Mouse (Mus musculus): ENCODE measurements at regions not wholly inside any gene's neighbourhood (a gene's known extent, or its start where the extent isn't known, plus 50 kb on each side); places are given as distances from the start of the nearest gene placed in this dataset.

- CTCF ChIA-PET: no interaction called here
These were observed 391.3 kb downstream of the Mtx2 start for GRCm38 (mm10) chr2:75216931-75217330.

DNA sequence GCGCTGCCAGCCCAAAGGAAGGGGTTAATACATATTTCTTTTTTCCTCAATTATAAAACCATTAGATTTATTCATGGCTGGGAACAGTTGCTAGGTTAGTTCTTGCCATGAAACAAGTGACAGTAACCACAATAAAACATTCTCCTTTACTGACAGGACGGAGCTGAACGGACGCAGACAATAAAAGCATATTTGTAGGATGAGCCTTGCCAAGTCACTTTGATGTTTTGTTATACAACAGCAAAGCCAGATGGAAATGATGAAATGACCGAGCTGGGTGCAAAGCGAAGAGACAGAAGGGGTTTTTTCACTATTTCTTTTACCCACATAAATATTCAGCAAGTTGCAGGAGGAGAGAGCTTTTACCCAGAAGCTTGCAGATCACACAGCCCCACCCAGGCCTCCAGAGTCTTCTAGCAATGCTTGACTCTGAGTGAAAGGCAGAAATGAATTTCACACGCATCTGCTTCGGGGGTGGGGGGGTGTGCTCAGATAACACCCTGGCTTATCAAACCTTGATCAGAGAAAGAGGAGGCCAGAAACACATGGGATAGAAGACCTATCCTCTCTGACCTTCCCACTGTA is 395.3 kb downstream of the Mtx2 start:
- CTCF ChIA-PET: no interaction called here

- CTCF ChIA-PET: no interaction called here
These were observed 398.8 kb downstream of the Mtx2 start for GRCm38 (mm10) chr2:75224443-75224842.

GRCm38 (mm10) chr2:75240976-75241375 is 415.4 kb downstream of the Mtx2 start:
- CTCF ChIA-PET: no interaction called here

GRCm38 (mm10) chr2:75244311-75245033 is 414.6 kb upstream of the Hnrnpa3 start:
- CTCF ChIA-PET: no interaction called here

GRCm38 (mm10) chr2:75245256-75245655 is 413.8 kb upstream of the Hnrnpa3 start:
- CTCF ChIA-PET: no interaction called here

- CTCF ChIA-PET: no interaction called here
These were observed 413.4 kb upstream of the Hnrnpa3 start for GRCm38 (mm10) chr2:75245662-75246061.

DNA sequence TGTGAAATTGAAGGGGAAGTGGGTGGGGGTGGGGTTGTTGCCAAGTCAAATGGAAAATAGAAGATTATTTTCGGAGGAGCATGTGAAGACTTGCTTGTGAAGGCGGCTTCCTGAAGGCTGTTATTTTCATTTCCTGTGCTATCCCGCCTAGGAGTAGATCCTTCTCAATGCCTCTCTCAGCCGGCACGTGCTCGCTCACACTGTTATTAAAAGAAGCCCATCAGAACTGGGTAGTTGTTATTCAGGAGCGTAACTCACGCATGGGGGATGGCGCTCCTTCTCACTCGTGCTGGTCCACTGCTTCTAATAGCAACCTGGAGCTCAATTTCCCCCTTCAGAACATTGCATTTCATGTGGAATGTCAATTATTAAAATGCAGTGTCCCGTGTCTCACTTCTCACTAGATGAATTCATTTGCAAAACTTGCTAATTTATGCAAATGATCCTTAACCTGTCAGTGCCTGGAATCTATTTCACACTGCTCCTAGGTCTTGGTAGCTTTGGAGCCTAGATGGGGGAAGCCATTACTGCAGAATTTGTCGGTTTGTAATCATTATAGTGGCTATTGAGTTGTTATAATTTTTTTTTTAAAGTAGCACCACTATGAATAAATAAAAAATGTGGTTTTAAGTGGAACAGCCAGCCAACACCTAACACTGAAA is 412.8 kb upstream of the Hnrnpa3 start:
- CTCF ChIA-PET: no interaction called here

GRCm38 (mm10) chr2:75248251-75248650 is 410.8 kb upstream of the Hnrnpa3 start:
- CTCF ChIA-PET: no interaction called here

DNA sequence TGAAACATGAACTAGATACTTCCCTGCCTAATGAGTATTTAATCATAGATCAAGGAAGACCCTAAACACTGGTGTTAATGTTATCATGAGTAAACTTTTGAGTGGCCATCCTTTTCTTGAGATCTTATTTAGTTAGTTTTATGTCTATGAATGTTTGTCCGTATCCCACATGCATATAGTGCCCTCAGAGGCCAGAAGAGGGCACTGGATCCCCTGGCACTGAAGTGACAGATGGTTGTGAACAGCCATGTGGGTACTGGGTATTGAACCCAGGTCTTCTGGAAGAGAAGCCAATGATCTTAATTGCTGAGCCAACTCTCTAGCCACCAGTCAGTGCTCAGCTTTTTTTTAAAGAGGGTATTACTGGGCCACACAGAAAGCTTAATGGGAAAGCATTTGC is 408.6 kb upstream of the Hnrnpa3 start:
- CTCF ChIA-PET: no interaction called here

DNA sequence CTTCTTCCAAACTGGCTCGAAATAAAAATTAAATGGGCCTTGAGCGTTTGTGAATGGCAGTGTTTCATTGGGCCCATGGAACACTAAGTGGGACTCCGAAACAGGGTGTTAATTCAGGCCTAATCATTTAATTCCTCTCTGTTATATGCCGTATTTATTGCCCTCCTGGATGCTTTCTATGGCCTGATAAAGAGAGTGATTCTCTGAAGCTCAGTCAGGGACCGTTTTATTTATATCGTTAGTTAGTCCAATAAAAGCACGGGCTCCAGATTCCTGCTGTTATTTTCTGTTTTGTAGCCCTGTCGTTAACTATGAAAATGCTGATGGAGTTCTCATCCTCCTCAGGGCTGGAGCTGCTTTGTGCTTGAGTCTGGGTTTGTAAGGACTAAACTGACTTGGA is 406.2 kb upstream of the Hnrnpa3 start:
- CTCF ChIA-PET: no interaction called here

DNA sequence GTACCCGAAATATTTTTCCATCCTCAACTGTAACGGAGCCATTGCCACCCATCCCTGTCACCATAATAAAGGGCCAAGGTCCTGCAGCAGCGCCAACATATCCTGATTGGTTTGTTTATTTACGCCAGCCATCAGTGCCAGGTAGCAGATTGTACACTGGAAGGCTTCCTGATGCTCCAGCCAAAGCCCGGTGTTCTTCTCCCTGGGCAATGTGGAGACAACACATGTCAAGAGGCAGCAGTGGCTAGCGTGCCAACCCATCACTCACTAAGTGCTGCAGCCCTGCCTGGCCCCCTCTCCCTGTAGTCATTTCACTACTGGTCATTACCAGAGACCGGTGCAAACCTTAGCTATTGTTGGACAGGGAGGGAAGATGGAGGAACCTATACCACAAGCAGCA is 393.8 kb upstream of the Hnrnpa3 start:
- CTCF ChIA-PET: no interaction called here

DNA sequence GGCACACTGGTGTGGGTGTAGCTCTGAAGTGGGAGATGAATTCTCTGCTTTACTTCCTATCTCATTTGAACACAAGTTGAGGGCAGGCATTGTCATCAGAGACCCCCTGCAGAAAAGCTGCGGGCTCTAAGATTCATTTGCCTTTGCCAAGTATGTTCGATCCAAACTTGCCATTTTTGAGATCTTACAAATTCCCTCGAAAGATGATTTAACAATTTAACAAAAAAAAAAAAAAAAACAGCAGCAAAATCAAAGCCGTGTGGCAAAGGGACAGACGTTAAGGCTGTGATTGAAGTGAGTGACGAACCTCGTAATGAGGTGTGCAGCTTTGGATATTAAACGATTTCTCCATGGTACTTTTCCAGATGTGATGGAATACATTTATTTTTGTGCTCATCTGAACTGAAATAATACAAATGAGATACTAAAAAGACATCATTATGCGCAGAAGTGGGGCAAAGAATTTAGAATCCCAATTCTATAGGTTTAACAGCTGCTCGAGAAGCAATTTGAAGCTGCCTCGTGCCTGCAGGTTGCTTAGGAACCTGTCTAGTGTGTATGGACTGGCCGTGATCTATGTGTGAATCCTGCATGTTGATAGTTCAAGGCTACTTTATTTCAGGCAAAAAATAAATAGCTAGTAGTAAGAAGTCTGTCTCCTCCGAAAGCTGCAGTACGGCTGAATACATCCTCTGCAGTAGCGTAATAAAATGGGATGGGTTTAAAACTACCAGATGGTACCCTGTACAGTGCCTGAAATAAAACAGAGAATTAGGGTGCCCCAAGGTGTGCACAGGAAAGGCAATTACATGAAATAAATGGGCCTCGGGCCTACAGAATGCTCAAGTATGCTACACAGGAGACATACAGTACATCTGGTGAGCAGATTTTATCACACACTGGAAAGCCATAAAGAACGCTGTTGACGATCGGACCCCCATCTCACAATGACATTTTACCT is 393.0 kb upstream of the Hnrnpa3 start:
- CTCF ChIA-PET: no interaction called here

DNA sequence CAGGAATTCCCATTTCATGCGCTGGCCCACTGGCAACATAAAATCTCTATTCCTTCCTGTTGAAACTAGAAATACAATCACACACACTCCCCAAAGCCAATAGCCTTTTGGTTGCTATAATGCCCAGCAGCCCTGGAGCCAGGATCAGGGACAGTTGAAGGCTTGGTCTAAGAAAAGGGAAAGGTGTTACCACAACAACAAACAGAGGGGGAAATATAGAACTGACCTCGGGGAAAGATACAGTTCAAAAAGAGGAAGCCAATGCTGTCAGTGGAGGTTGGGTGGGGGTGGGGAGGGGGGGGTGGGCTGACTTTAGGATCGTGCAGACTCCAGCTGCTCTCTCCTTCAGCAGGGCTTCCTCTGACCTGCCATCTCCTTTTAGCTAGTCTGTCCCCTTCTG is 391.1 kb upstream of the Hnrnpa3 start:
- CTCF ChIA-PET: no interaction called here

DNA sequence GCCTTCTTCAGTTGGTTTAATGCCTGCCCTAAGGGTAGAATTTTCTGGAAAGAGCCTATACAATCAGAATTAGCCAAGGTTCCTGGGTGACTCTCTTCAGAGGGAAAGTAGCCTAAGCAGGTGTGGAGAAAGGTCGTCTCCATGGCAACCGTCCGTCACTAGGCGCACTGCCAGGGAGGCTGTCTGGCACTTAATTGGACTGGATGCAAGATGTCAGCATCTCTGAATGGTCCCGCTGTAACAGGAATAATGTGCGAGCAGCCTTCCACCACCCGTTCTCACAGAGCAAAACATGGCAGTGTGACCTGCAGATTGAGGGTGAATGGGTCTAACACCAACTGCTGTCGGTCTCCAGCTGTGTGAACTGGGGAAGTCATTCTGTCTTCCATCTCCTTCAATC is 389.6 kb upstream of the Hnrnpa3 start:
- CTCF ChIA-PET: no interaction called here

DNA sequence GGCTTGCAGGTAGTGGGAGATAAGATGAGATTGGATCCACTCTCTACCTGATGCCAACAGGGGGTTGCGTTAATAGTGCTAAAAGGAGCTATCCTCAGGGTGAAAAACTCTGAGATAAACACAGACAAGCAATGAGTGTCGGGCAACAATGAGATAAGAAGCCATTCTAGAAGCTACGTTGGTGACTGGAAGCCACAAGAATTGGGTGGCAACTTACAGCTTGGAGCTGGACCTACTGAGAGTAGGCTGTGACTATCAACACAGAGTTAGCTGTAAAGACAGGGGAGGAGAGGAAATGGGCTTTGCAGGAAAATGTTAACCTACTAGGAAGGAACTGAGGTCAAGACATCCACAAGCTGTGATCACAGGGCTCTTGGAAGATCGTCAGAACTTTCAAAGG is 388.9 kb upstream of the Hnrnpa3 start:
- CTCF ChIA-PET: no interaction called here

DNA sequence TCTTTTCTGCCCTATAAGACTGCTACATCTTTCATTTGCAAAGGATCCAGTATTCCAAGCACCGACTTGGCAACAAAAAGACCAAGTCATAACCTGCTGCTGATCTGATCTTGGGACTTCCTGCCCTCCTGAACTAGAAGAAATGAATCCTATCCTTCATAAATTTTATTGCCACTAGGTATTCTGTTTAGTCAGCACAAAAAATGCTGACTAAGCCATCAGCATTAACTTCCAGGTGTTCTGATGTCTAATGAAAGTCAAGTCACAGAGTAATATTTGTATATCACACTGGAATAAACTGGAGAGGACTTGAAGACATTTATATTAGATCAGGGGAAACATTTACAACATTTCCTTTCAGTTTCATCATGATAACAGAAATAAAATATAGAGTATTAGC is 371.2 kb upstream of the Hnrnpa3 start:
- CTCF ChIA-PET: no interaction called here

- CTCF ChIA-PET: no interaction called here
These were observed 367.4 kb upstream of the Hnrnpa3 start for GRCm38 (mm10) chr2:75291674-75292073.

GRCm38 (mm10) chr2:75306821-75307220 is 352.2 kb upstream of the Hnrnpa3 start:
- CTCF ChIA-PET: no interaction called here

- CTCF ChIA-PET: no interaction called here
These were observed 347.9 kb upstream of the Hnrnpa3 start for GRCm38 (mm10) chr2:75311191-75311590.

DNA sequence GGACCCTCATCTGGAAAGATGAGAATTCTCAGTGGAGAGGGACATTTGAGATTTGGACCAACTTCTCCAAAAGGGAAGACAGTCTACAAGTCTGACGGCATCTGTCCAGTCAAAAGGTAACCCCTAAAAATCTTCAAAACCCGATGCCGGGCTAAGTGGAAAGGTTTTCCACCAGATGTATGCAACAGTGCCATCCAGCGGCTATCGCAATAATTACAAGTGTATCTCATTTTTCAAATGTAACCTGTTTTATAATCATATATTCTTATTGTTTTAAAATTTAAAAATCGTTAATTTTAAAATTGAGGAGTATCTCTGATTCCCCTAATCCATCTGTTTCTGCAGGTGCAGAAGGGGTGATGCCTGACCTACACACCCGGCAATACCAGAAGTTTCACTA is 346.8 kb upstream of the Hnrnpa3 start:
- CTCF ChIA-PET: no interaction called here

- CTCF ChIA-PET: no interaction called here
These were observed 343.7 kb upstream of the Hnrnpa3 start for GRCm38 (mm10) chr2:75315341-75315740.

GRCm38 (mm10) chr2:75318190-75318589 is 340.9 kb upstream of the Hnrnpa3 start:
- CTCF ChIA-PET: no interaction called here

Data from spleen, embryonic (tissue).